Mouse (Mus musculus): ENCODE measurements around the gene Pax2. TPM values are rescaled to one million over a fixed set of nuclear protein-coding genes. Genes with fewer than 3 reads are reported as not detected.
A peak's percentile ranks its signal among the peaks of the same experiment; 100 is the strongest.

Pax2 gene
- polyA plus RNA-seq, 1 experiment from 2014 or later = not detected

- ATAC-seq (ENCODE audit: insufficient read depth, low FRiP score) = no peak
- WGBS = 4% methylated on average over 14 of the region's 14 CpGs
- no peak overlapping the region for H3K4me2 ChIP-seq (ENCODE audit: low read depth, low read length)
- no peak overlapping the region for H3K27ac ChIP-seq (ENCODE audit: low read length)
- no peaks in the 10 kb centered on the region for H3K36me3 ChIP-seq (ENCODE audit: control insufficient read depth, insufficient read depth, low read length)
- H3K4me3 ChIP-seq (replicated peaks; ENCODE audit: low read length) = no peak overlapping the region
- no peaks in the 10 kb centered on the region for H3K9me3 ChIP-seq (replicated peaks; ENCODE audit: control insufficient read depth, low read length)
- peaks cover 92% of the 10 kb centered on the region for H3K27me3 ChIP-seq (ENCODE audit: control insufficient read depth, insufficient read depth, low read length)
- H3K9ac ChIP-seq (ENCODE audit: low read length) = no peak overlapping the region
- H3K4me1 ChIP-seq (ENCODE audit: control insufficient read depth, insufficient read depth, low read length) = peaks cover 11% of the 10 kb centered on the region
These were observed 2.5 kb upstream of the Pax2 start for GRCm38 (mm10) chr19:44753361-44753760.

GRCm38 (mm10) chr19:44754461-44755377 is 1.1 kb upstream of the Pax2 start:
- ATAC-seq (ENCODE audit: insufficient read depth, low FRiP score) = no peak
- Histone ChIP-seq H3K4me1 (ENCODE audit: control insufficient read depth, insufficient read depth, low read length) (peaks cover 11% of the 10 kb centered on the region), H3K9ac (ENCODE audit: low read length) (no peak overlapping the region), H3K27me3 (ENCODE audit: control insufficient read depth, insufficient read depth, low read length) (peaks cover 93% of the 10 kb centered on the region), H3K4me3 (replicated peaks; ENCODE audit: low read length) (no peak overlapping the region), H3K9me3 (replicated peaks; ENCODE audit: control insufficient read depth, low read length) (no peaks in the 10 kb centered on the region), H3K4me2 (ENCODE audit: low read depth, low read length) (no peak overlapping the region), H3K36me3 (ENCODE audit: control insufficient read depth, insufficient read depth, low read length) (no peaks in the 10 kb centered on the region), H3K27ac (ENCODE audit: low read length) (no peak overlapping the region)
- 2% methylated on average over 16 of the region's 16 CpGs for WGBS

- no peaks in the 10 kb centered on the region for H3K9me3 ChIP-seq (replicated peaks; ENCODE audit: control insufficient read depth, low read length)
- no peak overlapping the region for H3K9ac ChIP-seq (ENCODE audit: low read length)
- H3K4me1 ChIP-seq (ENCODE audit: control insufficient read depth, insufficient read depth, low read length) = peaks cover 11% of the 10 kb centered on the region
- under 1% methylated on average over 13 of the region's 13 CpGs for WGBS
- no peak overlapping the region for H3K4me2 ChIP-seq (ENCODE audit: low read depth, low read length)
- H3K4me3 ChIP-seq (replicated peaks; ENCODE audit: low read length) = peak overlapping the region; percentile 38; the same call in 1 of the 2 replicates
- no peak for ATAC-seq (ENCODE audit: insufficient read depth, low FRiP score)
- peaks cover 91% of the 10 kb centered on the region for H3K27me3 ChIP-seq (ENCODE audit: control insufficient read depth, insufficient read depth, low read length)
- H3K27ac ChIP-seq (ENCODE audit: low read length) = no peak overlapping the region
- no peaks in the 10 kb centered on the region for H3K36me3 ChIP-seq (ENCODE audit: control insufficient read depth, insufficient read depth, low read length)
These were observed 510 bp upstream of the Pax2 start for GRCm38 (mm10) chr19:44755378-44755692.

GRCm38 (mm10) chr19:44756421-44757230 is 781 bp downstream of the Pax2 start:
- no peak overlapping the region for H3K9ac ChIP-seq (ENCODE audit: low read length)
- WGBS = under 1% methylated on average over 71 of the region's 71 CpGs
- peaks cover 90% of the 10 kb centered on the region for H3K27me3 ChIP-seq (ENCODE audit: control insufficient read depth, insufficient read depth, low read length)
- no peaks in the 10 kb centered on the region for H3K9me3 ChIP-seq (replicated peaks; ENCODE audit: control insufficient read depth, low read length)
- H3K36me3 ChIP-seq (ENCODE audit: control insufficient read depth, insufficient read depth, low read length) = no peaks in the 10 kb centered on the region
- H3K4me1 ChIP-seq (ENCODE audit: control insufficient read depth, insufficient read depth, low read length) = peaks cover 11% of the 10 kb centered on the region
- ATAC-seq (ENCODE audit: insufficient read depth, low FRiP score) = no peak
- peak overlapping the region; percentile 58 for H3K4me2 ChIP-seq (ENCODE audit: low read depth, low read length)
- no peak overlapping the region for H3K27ac ChIP-seq (ENCODE audit: low read length)
- peak overlapping the region; percentile 38 for H3K4me3 ChIP-seq (replicated peaks; ENCODE audit: low read length)

GRCm38 (mm10) chr19:44757231-44757871 is 1.5 kb downstream of the Pax2 start:
- no peak for ATAC-seq (ENCODE audit: insufficient read depth, low FRiP score)
- H3K27me3 ChIP-seq (ENCODE audit: control insufficient read depth, insufficient read depth, low read length) = peaks cover 90% of the 10 kb centered on the region
- peaks cover 11% of the 10 kb centered on the region for H3K4me1 ChIP-seq (ENCODE audit: control insufficient read depth, insufficient read depth, low read length)
- under 1% methylated on average over 38 of the region's 38 CpGs for WGBS
- H3K27ac ChIP-seq (ENCODE audit: low read length) = no peak overlapping the region
- H3K4me2 ChIP-seq (ENCODE audit: low read depth, low read length) = peak overlapping the region; percentile 58
- H3K36me3 ChIP-seq (ENCODE audit: control insufficient read depth, insufficient read depth, low read length) = no peaks in the 10 kb centered on the region
- no peaks in the 10 kb centered on the region for H3K9me3 ChIP-seq (replicated peaks; ENCODE audit: control insufficient read depth, low read length)
- H3K9ac ChIP-seq (ENCODE audit: low read length) = no peak overlapping the region
- peak overlapping the region; percentile 38; the same call in 1 of the 2 replicates for H3K4me3 ChIP-seq (replicated peaks; ENCODE audit: low read length)

- ATAC-seq (ENCODE audit: insufficient read depth, low FRiP score) = no peak
- Histone ChIP-seq H3K27me3 (ENCODE audit: control insufficient read depth, insufficient read depth, low read length) (peaks cover 90% of the 10 kb centered on the region), H3K9ac (ENCODE audit: low read length) (no peak overlapping the region), H3K27ac (ENCODE audit: low read length) (no peak overlapping the region), H3K9me3 (replicated peaks; ENCODE audit: control insufficient read depth, low read length) (no peaks in the 10 kb centered on the region), H3K36me3 (ENCODE audit: control insufficient read depth, insufficient read depth, low read length) (no peaks in the 10 kb centered on the region), H3K4me2 (ENCODE audit: low read depth, low read length) (no peak overlapping the region), H3K4me1 (ENCODE audit: control insufficient read depth, insufficient read depth, low read length) (peaks cover 11% of the 10 kb centered on the region), H3K4me3 (replicated peaks; ENCODE audit: low read length) (no peak overlapping the region)
- 2% methylated on average over 28 of the region's 28 CpGs for WGBS
These were observed 3.0 kb downstream of the Pax2 start for GRCm38 (mm10) chr19:44758846-44759245.

GRCm38 (mm10) chr19:44759531-44760118 is 3.8 kb downstream of the Pax2 start:
- no peaks in the 10 kb centered on the region for H3K9me3 ChIP-seq (replicated peaks; ENCODE audit: control insufficient read depth, low read length)

GRCm38 (mm10) chr19:44760259-44761131 is 4.7 kb downstream of the Pax2 start:
- no peak for ATAC-seq (ENCODE audit: insufficient read depth, low FRiP score)
- Histone ChIP-seq H3K27ac (ENCODE audit: low read length) (no peak overlapping the region), H3K9ac (ENCODE audit: low read length) (no peak overlapping the region), H3K4me3 (replicated peaks; ENCODE audit: low read length) (no peak overlapping the region), H3K4me2 (ENCODE audit: low read depth, low read length) (no peak overlapping the region), H3K9me3 (replicated peaks; ENCODE audit: control insufficient read depth, low read length) (no peaks in the 10 kb centered on the region), H3K27me3 (ENCODE audit: control insufficient read depth, insufficient read depth, low read length) (peaks cover 89% of the 10 kb centered on the region), H3K4me1 (ENCODE audit: control insufficient read depth, insufficient read depth, low read length) (peaks cover 11% of the 10 kb centered on the region), H3K36me3 (ENCODE audit: control insufficient read depth, insufficient read depth, low read length) (no peaks in the 10 kb centered on the region)
- whole genome bisulfite sequencing = 2% methylated on average over 39 of the region's 39 CpGs

More at GRCm38 (mm10) chr19:44759531-44760118, 3.8 kb downstream of the Pax2 start:
- no peak overlapping the region for H3K4me2 ChIP-seq (ENCODE audit: low read depth, low read length)
- H3K27ac ChIP-seq (ENCODE audit: low read length) = no peak overlapping the region
- WGBS = under 1% methylated on average over 37 of the region's 37 CpGs
- H3K27me3 ChIP-seq (ENCODE audit: control insufficient read depth, insufficient read depth, low read length) = peaks cover 89% of the 10 kb centered on the region
- no peak overlapping the region for H3K9ac ChIP-seq (ENCODE audit: low read length)
- H3K4me3 ChIP-seq (replicated peaks; ENCODE audit: low read length) = no peak overlapping the region
- H3K4me1 ChIP-seq (ENCODE audit: control insufficient read depth, insufficient read depth, low read length) = peaks cover 11% of the 10 kb centered on the region
- ATAC-seq (ENCODE audit: insufficient read depth, low FRiP score) = no peak
- H3K36me3 ChIP-seq (ENCODE audit: control insufficient read depth, insufficient read depth, low read length) = no peaks in the 10 kb centered on the region
